Mouse (Mus musculus): ENCODE measurements around the gene Gbx1.

The Gbx1 gene

GRCm38 (mm10) chr5:24524522-24524921 lies 2.5 kb downstream of the Gbx1 start:
- no peak for DNase-seq

- no peak for DNase-seq
These were observed 3.2 kb downstream of the Gbx1 start for GRCm38 (mm10) chr5:24523806-24524205.

- DNase-seq: no peak
These were observed 5.6 kb downstream of the Gbx1 start for GRCm38 (mm10) chr5:24521366-24521765.

GRCm38 (mm10) chr5:24512271-24512670 lies 14.7 kb downstream of the Gbx1 start:
- no peak for DNase-seq

GRCm38 (mm10) chr5:24510635-24511034 lies 16.4 kb downstream of the Gbx1 start:
- peak in 1 of 2 experiments; percentile 52 for DNase-seq

- DNase-seq: no peak
These were observed 18.6 kb downstream of the Gbx1 start for GRCm38 (mm10) chr5:24508406-24508805.

- no peak for DNase-seq
These were observed 21.5 kb downstream of the Gbx1 start for GRCm38 (mm10) chr5:24505513-24505912.

GRCm38 (mm10) chr5:24502786-24503185 lies 24.2 kb downstream of the Gbx1 start:
- DNase-seq: peak in 1 of 2 experiments; percentile 8

GRCm38 (mm10) chr5:24500851-24501250 lies 26.2 kb downstream of the Gbx1 start:
- peak; percentile 65 to 80 for DNase-seq

- peak in 1 of 2 experiments; percentile 20 for DNase-seq
These were observed 27.9 kb downstream of the Gbx1 start for GRCm38 (mm10) chr5:24499113-24499512.

GRCm38 (mm10) chr5:24497526-24497925 lies 29.5 kb downstream of the Gbx1 start:
- DNase-seq: no peak

- DNase-seq: no peak
These were observed 30.2 kb downstream of the Gbx1 start for GRCm38 (mm10) chr5:24496756-24497155.

GRCm38 (mm10) chr5:24495019-24495418 lies 32.0 kb downstream of the Gbx1 start:
- no peak for DNase-seq

GRCm38 (mm10) chr5:24492546-24493285 lies 34.3 kb downstream of the Gbx1 start:
- DNase-seq: no peak

- no peak for DNase-seq
These were observed 36.5 kb downstream of the Gbx1 start for GRCm38 (mm10) chr5:24490413-24490920.

GRCm38 (mm10) chr5:24486738-24487137 lies 40.3 kb downstream of the Gbx1 start:
- no peak for DNase-seq

- DNase-seq: peak; percentile 95 to 98
These were observed 40.9 kb downstream of the Gbx1 start for GRCm38 (mm10) chr5:24486097-24486496.

- DNase-seq: no peak
These were observed 42.0 kb downstream of the Gbx1 start for GRCm38 (mm10) chr5:24484963-24485362.

GRCm38 (mm10) chr5:24483326-24483725 lies 43.7 kb downstream of the Gbx1 start:
- DNase-seq: peak; percentile 83 to 86

GRCm38 (mm10) chr5:24482247-24483079 lies 44.5 kb downstream of the Gbx1 start:
- DNase-seq: no peak

GRCm38 (mm10) chr5:24481647-24482046 lies 45.4 kb downstream of the Gbx1 start:
- DNase-seq: peak; percentile 78 to 87

GRCm38 (mm10) chr5:24477909-24478308 lies 49.1 kb downstream of the Gbx1 start:
- DNase-seq: no peak

- peak; percentile 65 to 69 for DNase-seq
These were observed 51.3 kb downstream of the Gbx1 start for GRCm38 (mm10) chr5:24475476-24476241.
